Mouse (Mus musculus) lung, adult 2 months (tissue): ENCODE data around the gene Il25.

Experiments
- CTCF ChIP-seq: fragments of 200-500 bp; IDR thresholded peaks from 2 replicates; pipeline ENCODE4 v1.5.1; 2011; ENCODE audit warnings: mild to moderate bottlenecking, low read length, control low read depth; ENCODE audit not compliant: insufficient read depth
- POLR2A ChIP-seq: fragments of 200-500 bp; IDR thresholded peaks from 2 replicates; pipeline ENCODE4 v1.6.1; 2011; ENCODE audit warnings: low read depth, mild to moderate bottlenecking, control low read depth, low read length, borderline replicate concordance; ENCODE audit errors: extremely low read depth

GRCm38 (mm10) chr14:54929801-54930200, 2.7 kb upstream of the Il25 start:
- no peak for TF ChIP-seq POLR2A
- no peak for TF ChIP-seq CTCF
